Mouse (Mus musculus) kidney, adult 2 months (tissue): ENCODE measurements around the gene AC129217.1.

Experiments used
- CTCF ChIP-seq: fragments of 200-500 bp; conservative IDR thresholded peaks from 2 replicates; pipeline ENCODE4 v1.5.1; 2011; ENCODE audit warnings: low read depth, mild to moderate bottlenecking, control low read depth, low read length, moderate library complexity, mixed read lengths; ENCODE audit not compliant: insufficient read depth, insufficient read length
- POLR2A ChIP-seq: fragments of 200-500 bp; IDR thresholded peaks from one replicate; pipeline ENCODE4 v1.6.1; 2011; ENCODE audit warnings: low read depth, low read length, control low read depth

DNA sequence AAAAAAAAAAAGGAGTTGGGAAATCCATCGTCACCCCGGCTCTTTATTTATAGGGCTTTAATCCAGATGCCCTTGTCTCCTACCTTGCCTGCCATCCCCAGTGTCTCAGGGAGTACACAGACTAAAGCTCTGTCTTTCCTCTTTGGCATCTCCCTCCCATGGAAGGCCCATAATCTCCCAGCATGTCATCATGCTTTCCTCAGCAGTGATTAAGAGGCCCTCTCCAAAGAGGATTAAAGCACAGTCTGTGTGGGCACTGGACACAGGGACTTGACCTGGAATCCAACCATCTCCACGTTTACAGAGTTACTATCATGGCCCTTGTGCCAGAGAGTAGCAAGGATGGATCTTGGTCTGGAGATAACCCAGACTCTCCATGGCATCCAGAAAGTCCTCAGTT is 54.0 kb downstream of the AC129217.1 start, which contains the start of the genes Lbhd1 and Gm49403:
- no peak for TF ChIP-seq CTCF
- no peak for TF ChIP-seq POLR2A
